Mouse (Mus musculus): ENCODE measurements around the gene Pigv.

- no peak for TF ChIP-seq POLR2A (IDR thresholded peaks at IDR 0.05; ENCODE audit: low read depth, low read length)
- TF ChIP-seq CTCF (IDR thresholded peaks at IDR 0.05; ENCODE audit: extremely low read depth, insufficient read depth, insufficient read length, insufficient replicate concordance), result no peak
Measured at GRCm38 (mm10) chr4:133679629-133680028, 7.2 kb upstream of the Pigv start.

All from spleen, adult 2 months (tissue).